Mouse (Mus musculus) embryonic facial prominence, embryonic 11.5 days (tissue): ENCODE measurements at regions not wholly inside any gene's neighbourhood (a gene's known extent, or its start where the extent isn't known, plus 50 kb on each side); places are given as distances from the start of the nearest gene placed in this dataset.

ENCODE experiments used
- ATAC-seq: fragments of 200-750 bp; cut with Nextera tagmentation; replicated peaks from 2 replicates; pipeline ENCODE4 v1.8.0; 2017; ENCODE audit warnings: low read depth; ENCODE audit not compliant: insufficient number of reproducible peaks, low FRiP score, low TSS enrichment
- DNase-seq: peaks from one replicate; pipeline ENCODE4 v3.0.0-alpha.2; 2015; ENCODE audit warnings: low spot score
- H3K27ac ChIP-seq: fragments of 300-500 bp; sonication (generic); replicated peaks from 2 replicates; pipeline ENCODE4 v1.5.1; 2014; ENCODE audit warnings: mild to moderate bottlenecking, low read depth, low read length, control low read depth
- H3K27me3 ChIP-seq: fragments of 300-500 bp; sonication (generic); 2 replicates; pipeline ENCODE4 v1.6.1; 2014; ENCODE audit warnings: mild to moderate bottlenecking, low read length, moderate library complexity, mixed read lengths; ENCODE audit not compliant: control insufficient read depth, insufficient read depth
- H3K36me3 ChIP-seq: fragments of 300-500 bp; sonication (generic); replicated peaks from 2 replicates; pipeline ENCODE4 v1.6.1; 2014; ENCODE audit warnings: low read depth, mild to moderate bottlenecking, low read length, moderate library complexity, mixed read lengths; ENCODE audit not compliant: control insufficient read depth, insufficient read depth
- H3K4me1 ChIP-seq: fragments of 300-500 bp; sonication (generic); 2 replicates; pipeline ENCODE4 v1.6.1; 2014; ENCODE audit warnings: low read length, mixed read lengths; ENCODE audit not compliant: control insufficient read depth, insufficient read depth
- H3K4me2 ChIP-seq: fragments of 300-500 bp; sonication (generic); 2 replicates; pipeline ENCODE4 v1.6.1; 2014; ENCODE audit warnings: low read depth, mild to moderate bottlenecking, control low read depth, low read length, moderate library complexity
- H3K4me3 ChIP-seq: fragments of 300-500 bp; sonication (generic); 2 replicates; pipeline ENCODE4 v1.5.1; 2014; ENCODE audit warnings: low read depth, low read length, control low read depth
- H3K9ac ChIP-seq: fragments of 300-500 bp; sonication (generic); replicated peaks from 2 replicates; pipeline ENCODE4 v1.6.1; 2014; ENCODE audit warnings: mild to moderate bottlenecking, control low read depth, low read length
- H3K9me3 ChIP-seq: fragments of 300-500 bp; sonication (generic); replicated peaks from 2 replicates; pipeline ENCODE4 v1.6.1; 2016; ENCODE audit warnings: mild to moderate bottlenecking, low read length, inconsistent platforms, mixed read lengths; ENCODE audit not compliant: control insufficient read depth
- WGBS: fragments of 180-500 bp; shearing (Covaris S2); extraction: QIAGEN DNeasy Blood & Tissue Kit; methylation state at CpG from one replicate; pipeline ENCODE4 v1.1.7; 2014; 5-methylcytosine and 5-hydroxymethylcytosine counted together

DNA sequence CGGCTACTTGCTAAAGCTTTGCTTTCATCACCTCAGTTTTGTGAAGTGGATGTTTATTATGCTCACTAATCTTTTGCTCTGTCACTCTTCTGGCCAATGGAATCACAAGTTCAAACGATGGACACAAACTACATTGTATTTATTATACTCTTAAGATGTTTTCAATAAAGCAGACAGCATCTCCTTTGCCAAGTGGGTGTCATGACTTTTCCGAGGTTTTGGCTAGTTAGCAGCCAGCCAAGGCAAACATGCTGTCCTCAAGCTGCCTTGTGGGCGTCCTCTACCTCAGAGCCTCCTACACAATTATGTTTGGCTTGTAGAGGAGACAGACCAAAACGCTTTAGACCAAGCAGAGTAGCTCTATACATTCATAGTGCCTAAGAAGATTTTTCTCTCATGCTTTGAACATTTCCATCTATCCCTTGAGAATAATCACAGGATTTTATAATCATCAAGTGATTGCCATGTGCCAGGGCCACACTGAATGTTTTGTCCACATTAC lies 372.8 kb upstream of the Jag1 start:
- ATAC-seq = no peak
- Histone ChIP-seq H3K36me3 (no peaks in the 10 kb centered on the region), H3K27me3 (no peaks in the 10 kb centered on the region), H3K9me3 (no peaks in the 10 kb centered on the region), H3K27ac (no peak overlapping the region), H3K4me3 (no peak overlapping the region), H3K9ac (no peak overlapping the region), H3K4me1 (no peaks in the 10 kb centered on the region), H3K4me2 (no peak overlapping the region)
- DNase-seq = no peak
- 75% methylated on average over 5 of the region's 5 CpGs for WGBS

DNA sequence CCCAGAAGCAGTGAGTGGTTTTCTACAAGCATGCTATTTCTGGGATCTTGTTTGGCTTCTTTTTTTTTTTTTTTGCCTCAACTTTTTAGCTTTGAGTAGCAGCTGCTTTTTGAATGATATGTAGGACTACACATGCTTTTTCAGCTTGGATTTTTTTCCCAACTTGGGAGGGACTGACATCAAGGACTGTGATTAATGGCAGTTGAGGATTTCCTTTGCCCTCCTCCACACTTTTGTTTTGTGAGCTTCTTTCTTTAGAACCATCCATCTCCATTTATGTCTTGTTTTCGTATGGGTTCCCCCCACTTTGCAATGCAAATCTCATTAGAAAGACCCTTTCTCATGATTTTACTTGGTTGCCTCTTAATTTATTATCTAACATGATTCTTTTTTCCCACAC lies 352.3 kb upstream of the Jag1 start:
- no peak for DNase-seq
- Histone ChIP-seq H3K9ac (no peak overlapping the region), H3K36me3 (no peaks in the 10 kb centered on the region), H3K4me1 (no peaks in the 10 kb centered on the region), H3K27ac (no peak overlapping the region), H3K27me3 (no peaks in the 10 kb centered on the region), H3K9me3 (no peaks in the 10 kb centered on the region), H3K4me2 (no peak overlapping the region), H3K4me3 (no peak overlapping the region)
- 72% methylated on average over 1 of the region's 1 CpGs for WGBS
- no peak for ATAC-seq

DNA sequence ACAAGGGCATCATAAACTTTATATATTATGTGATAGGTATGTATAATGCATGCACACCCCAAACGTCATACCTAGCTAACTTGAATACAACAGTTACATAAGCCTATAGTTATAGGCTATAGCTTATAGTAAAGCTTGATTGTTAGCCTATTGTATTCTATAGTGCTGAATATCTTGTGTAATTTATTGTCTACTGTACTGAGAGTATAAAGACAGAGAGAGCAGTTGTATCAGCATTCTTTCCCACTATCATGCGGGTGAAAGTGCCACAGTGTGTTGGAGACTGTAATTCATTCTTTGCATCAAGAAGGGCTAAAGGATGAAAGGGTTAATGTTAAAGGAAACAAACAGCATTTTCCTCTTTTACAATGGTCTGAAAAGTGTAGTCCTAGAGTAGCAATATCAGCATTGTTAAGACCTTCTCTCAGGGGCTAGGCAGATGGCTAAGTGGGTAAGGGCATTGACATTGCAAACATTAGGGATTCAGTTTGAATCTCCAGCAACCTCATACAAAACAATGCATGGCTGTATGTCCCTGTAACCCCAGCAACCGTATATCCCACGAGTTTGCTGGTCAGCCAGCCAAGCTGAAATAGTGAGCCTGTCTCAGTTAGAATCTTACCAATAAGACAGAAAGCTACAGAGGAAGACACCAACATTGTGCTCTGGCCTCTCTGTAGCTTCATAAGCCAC lies 340.8 kb upstream of the Jag1 start:
- H3K4me1 ChIP-seq = no peaks in the 10 kb centered on the region
- H3K27ac ChIP-seq = no peak overlapping the region
- DNase-seq (no peak), ATAC-seq (no peak)
- H3K9me3 ChIP-seq = no peaks in the 10 kb centered on the region
- no peaks in the 10 kb centered on the region for H3K27me3 ChIP-seq
- no peaks in the 10 kb centered on the region for H3K36me3 ChIP-seq
- no peak overlapping the region for H3K9ac ChIP-seq
- WGBS = 61% methylated on average over 4 of the region's 4 CpGs
- H3K4me2 ChIP-seq = no peak overlapping the region
- no peak overlapping the region for H3K4me3 ChIP-seq

DNA sequence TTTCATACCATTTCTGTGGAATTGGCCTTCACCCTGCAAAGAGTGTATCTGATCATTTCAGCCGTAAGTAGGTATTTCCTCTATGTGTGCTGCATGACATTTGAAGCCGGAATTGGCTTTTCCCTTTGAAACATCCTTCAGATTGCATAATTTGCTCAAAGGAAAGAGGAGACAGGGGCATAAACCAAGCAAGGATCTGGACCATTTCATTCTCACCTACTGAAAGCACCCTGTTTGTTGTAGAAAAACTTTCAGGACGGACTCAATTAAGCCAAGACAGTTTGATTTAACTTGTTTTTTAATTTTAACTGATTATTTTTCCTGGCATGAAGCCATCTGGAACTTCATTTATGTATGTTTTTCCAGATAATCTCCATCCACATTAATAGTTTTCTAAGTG lies 340.0 kb upstream of the Jag1 start:
- Histone ChIP-seq H3K9me3 (no peaks in the 10 kb centered on the region), H3K4me2 (no peak overlapping the region), H3K4me3 (no peak overlapping the region), H3K27me3 (no peaks in the 10 kb centered on the region), H3K27ac (no peak overlapping the region), H3K9ac (no peak overlapping the region), H3K4me1 (no peaks in the 10 kb centered on the region), H3K36me3 (no peaks in the 10 kb centered on the region)
- DNase-seq = no peak
- WGBS = 72% methylated on average over 3 of the region's 3 CpGs
- no peak for ATAC-seq

DNA sequence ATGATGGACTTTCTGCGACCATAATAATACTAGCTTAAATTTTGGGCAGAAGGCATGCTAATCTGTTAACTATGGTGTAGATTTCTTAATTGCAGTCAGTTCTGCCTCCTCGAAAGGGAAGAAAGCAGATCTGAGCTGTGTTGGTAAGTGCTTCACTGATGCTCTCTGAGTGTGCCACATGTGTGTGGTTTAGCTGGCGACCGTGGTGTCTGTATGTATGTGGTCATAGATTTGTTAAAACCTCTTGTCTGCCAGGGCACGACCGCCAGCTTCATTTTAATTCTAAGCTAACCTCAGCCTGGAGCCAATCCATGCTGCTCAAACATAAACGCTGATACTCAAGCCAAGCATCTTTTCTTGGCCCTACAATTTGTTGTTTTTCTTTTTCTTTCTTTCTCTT lies 330.5 kb upstream of the Jag1 start:
- no peak overlapping the region for H3K27ac ChIP-seq
- no peak for DNase-seq

DNA sequence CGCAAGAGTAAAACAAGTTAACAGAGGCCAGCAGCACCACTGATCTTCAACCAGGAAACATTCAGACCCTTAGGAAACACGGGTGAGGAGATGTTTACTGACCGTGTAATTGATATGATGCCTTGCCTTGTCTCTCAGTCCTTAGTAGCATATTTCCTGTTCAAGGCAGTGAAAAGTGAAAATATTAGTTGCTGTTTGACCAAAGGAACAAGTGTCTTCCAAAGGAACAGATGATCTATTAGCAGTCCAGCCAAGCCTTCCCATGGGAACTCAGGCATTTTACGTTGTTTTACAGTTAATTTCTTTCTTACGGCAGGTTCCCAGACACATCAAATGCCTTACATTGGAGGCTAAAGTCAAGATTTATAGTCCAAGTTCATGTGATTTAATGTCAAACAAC lies 321.3 kb upstream of the Jag1 start:
- ATAC-seq = no peak
- 83% methylated on average over 5 of the region's 5 CpGs for WGBS
- no peak overlapping the region for H3K9ac ChIP-seq
- H3K9me3 ChIP-seq = no peaks in the 10 kb centered on the region
- H3K36me3 ChIP-seq = no peaks in the 10 kb centered on the region
- no peak overlapping the region for H3K4me2 ChIP-seq
- H3K27me3 ChIP-seq = no peaks in the 10 kb centered on the region
- DNase-seq = no peak
- no peak overlapping the region for H3K4me3 ChIP-seq
- H3K27ac ChIP-seq = no peak overlapping the region
- H3K4me1 ChIP-seq = no peaks in the 10 kb centered on the region

More for the DNA sequence above, 330.5 kb upstream of the Jag1 start:
- H3K9me3 ChIP-seq = no peaks in the 10 kb centered on the region
- H3K9ac ChIP-seq = no peak overlapping the region
- H3K4me1 ChIP-seq = no peaks in the 10 kb centered on the region
- H3K4me3 ChIP-seq = no peak overlapping the region
- no peak for ATAC-seq
- no peaks in the 10 kb centered on the region for H3K27me3 ChIP-seq
- H3K4me2 ChIP-seq = no peak overlapping the region
- WGBS = 87% methylated on average over 7 of the region's 7 CpGs
- no peaks in the 10 kb centered on the region for H3K36me3 ChIP-seq

DNA sequence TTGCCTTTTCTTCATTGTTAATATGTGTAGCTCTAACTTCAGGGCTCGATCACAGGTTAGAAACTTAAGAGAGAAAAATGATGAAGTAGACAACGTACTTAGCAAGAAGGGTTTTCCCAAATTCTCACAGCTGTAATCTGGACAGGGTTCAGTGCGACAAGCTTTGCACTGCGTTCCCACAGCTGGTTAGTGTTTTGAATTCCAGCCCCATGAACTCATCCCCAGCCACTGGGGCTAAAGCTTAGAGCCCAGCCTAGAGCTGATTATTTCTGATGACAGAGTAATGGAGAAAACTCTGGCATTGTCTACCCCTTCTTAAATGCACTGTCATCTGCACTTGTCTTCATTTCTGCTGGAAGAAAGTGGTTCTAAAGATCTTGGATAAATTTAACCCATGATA lies 319.7 kb upstream of the Jag1 start:
- Histone ChIP-seq H3K4me3 (no peak overlapping the region), H3K4me2 (no peak overlapping the region), H3K4me1 (no peaks in the 10 kb centered on the region), H3K9ac (no peak overlapping the region), H3K9me3 (no peaks in the 10 kb centered on the region), H3K27ac (no peak overlapping the region), H3K36me3 (no peaks in the 10 kb centered on the region), H3K27me3 (no peaks in the 10 kb centered on the region)
- no peak for ATAC-seq
- 56% methylated on average over 4 of the region's 4 CpGs for WGBS
- DNase-seq = peak; percentile 30

DNA sequence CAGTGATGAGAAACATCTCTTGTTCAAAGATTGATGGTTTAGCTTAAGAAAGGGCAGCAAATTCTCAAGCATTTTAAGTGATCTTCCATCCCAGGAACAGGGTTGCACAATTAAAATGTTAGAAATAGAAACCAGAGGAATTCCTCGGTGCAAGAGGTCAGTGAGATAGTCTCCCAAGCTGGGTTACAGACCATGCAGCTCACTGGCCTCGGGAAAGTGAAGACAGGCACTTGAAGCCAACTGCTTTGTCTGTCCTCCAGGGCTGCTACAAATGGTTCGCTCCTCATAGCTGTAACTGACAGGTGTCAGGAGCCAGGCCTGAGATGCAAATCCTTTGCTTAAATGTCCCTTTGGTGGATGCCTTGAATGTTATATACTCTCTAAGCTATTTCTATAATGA lies 306.2 kb upstream of the Jag1 start:
- Histone ChIP-seq H3K9ac (no peak overlapping the region), H3K27ac (no peak overlapping the region), H3K4me1 (no peaks in the 10 kb centered on the region), H3K36me3 (no peaks in the 10 kb centered on the region), H3K9me3 (no peaks in the 10 kb centered on the region), H3K4me3 (no peak overlapping the region), H3K4me2 (no peak overlapping the region), H3K27me3 (no peaks in the 10 kb centered on the region)
- 75% methylated on average over 3 of the region's 3 CpGs for WGBS
- ATAC-seq = no peak
- DNase-seq = no peak
